Mouse (Mus musculus): ENCODE results near the gene Sec1.

DNA sequence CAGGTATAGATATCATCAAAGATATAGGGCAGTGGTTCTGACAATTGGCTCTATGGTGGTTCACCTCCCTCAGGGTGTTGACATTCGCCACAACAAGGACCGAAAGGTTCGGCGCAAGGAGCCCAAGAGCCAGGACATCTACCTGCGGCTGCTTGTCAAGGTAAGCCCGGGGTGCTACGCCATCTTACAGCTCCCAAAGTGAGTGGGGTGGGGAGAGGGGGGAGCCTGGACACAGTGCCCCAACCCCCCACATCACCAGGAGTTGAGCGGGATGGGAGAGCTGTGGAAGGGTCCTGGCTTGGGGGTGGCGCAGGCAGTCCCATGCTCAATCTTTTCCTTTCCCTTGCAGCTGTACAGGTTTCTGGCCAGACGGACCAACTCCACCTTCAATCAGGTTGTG lies 25.0 kb upstream of the Sec1 start:
- TF ChIP-seq POLR2A (IDR thresholded peaks at IDR 0.05; ENCODE audit: borderline replicate concordance, extremely low read depth, low read depth, low read length) (no peak), CTCF (IDR thresholded peaks at IDR 0.05; ENCODE audit: insufficient read depth, low read length) (no peak)

Measured in lung, adult 2 months (tissue).